Mouse (Mus musculus) ES-E14 (cell line): ENCODE data around the gene Ubap2l.

ENCODE experiments used
- HCFC1 ChIP-seq: IDR thresholded peaks from 2 replicates; pipeline ENCODE4 v1.6.1; 2012; ENCODE audit warnings: low read length, inconsistent platforms, borderline replicate concordance; ENCODE audit not compliant: insufficient read depth
- ZC3H11A ChIP-seq: IDR thresholded peaks from 2 replicates; pipeline ENCODE4 v1.6.1; 2012; ENCODE audit warnings: low read depth, mild to moderate bottlenecking, inconsistent platforms, low read length, borderline replicate concordance

DNA sequence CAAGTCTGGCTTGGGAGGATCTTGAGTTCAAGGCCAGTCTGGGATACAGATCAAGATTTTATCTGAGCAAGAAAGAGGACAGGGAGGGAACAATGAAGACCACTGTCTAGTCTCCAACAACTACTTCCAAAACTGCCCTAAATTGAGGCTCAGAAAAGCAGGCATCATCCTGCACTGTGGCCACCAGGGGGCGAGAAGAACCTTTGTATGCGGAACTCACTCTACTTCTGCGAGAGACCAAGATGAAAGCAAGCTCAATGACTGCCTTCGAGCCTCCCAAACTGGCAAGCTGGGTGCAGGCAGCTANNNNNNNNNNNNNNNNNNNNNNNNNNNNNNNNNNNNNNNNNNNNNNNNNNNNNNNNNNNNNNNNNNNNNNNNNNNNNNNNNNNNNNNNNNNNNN lies 99.0 kb downstream of the Ubap2l start:
- TF ChIP-seq ZC3H11A (no peak), HCFC1 (0 out of 2 replicates have a peak, but pooled peaks have one; percentile 30)
